Mouse (Mus musculus) myocyte (in vitro differentiated cells): Measurements from ENCODE around the gene Fktn. TPM values are rescaled to one million over a fixed set of nuclear protein-coding genes. Genes with fewer than 3 reads are reported as not detected.
"Not testable (repeated sequence)": the region's sequence is repeated elsewhere in the genome, so short reads cannot be mapped to it uniquely, and the experiment has no call there.

ENCODE experiments used
- H3K27me3 ChIP-seq: one replicate; pipeline ENCODE4 v1.6.1; 2011; ENCODE audit not compliant: control insufficient read depth, insufficient read depth, insufficient read length
- H3K36me3 ChIP-seq: one replicate; pipeline ENCODE4 v1.6.1; 2011; ENCODE audit not compliant: control insufficient read depth, insufficient read depth
- H3K4me2 ChIP-seq: one replicate; pipeline ENCODE4 v1.6.1; 2011; ENCODE audit warnings: low read depth, control low read depth
- H3K4me3 ChIP-seq: one replicate; pipeline ENCODE4 v1.5.1; 2011; ENCODE audit warnings: mild to moderate bottlenecking, control low read depth, moderate library complexity
- H3K79me2 ChIP-seq: one replicate; pipeline ENCODE4 v1.6.1; 2011; ENCODE audit not compliant: control insufficient read depth, insufficient read depth
- H3ac ChIP-seq: one replicate; pipeline ENCODE4 v1.6.1; 2011; ENCODE audit not compliant: control insufficient read depth, insufficient read length
- CEBPB ChIP-seq: IDR thresholded peaks from 2 replicates; pipeline ENCODE4 v1.6.1; 2011; ENCODE audit warnings: mild to moderate bottlenecking, moderate library complexity; ENCODE audit not compliant: poor library complexity, insufficient read depth, severe bottlenecking
- E2F4 ChIP-seq: IDR thresholded peaks from one replicate; pipeline ENCODE4 v1.6.1; 2011; ENCODE audit warnings: mild to moderate bottlenecking, control low read depth, moderate library complexity; ENCODE audit not compliant: insufficient read depth
- MAX ChIP-seq: IDR thresholded peaks from one replicate; pipeline ENCODE4 v1.6.1; 2011; ENCODE audit warnings: low read depth, mild to moderate bottlenecking, control low read depth
- MYOD1 ChIP-seq, 3 experiments: IDR thresholded peaks; one replicate each; pipeline ENCODE4 v1.6.1; 2011; ENCODE audit warnings: control low read depth in 2 of 3, low read depth in 2 of 3, mild to moderate bottlenecking in 2 of 3, moderate library complexity in 1 of 3; ENCODE audit not compliant: insufficient read length in 2 of 3, control insufficient read depth in 1 of 3
- MYOG ChIP-seq, 3 experiments: IDR thresholded peaks; one replicate each; pipeline ENCODE4 v1.6.1; 2011; ENCODE audit warnings: control low read depth in 2 of 3, low read depth in 2 of 3, mild to moderate bottlenecking in 2 of 3; ENCODE audit not compliant: insufficient read length in 2 of 3, control insufficient read depth in 1 of 3, insufficient read depth in 1 of 3
- POLR2A ChIP-seq: IDR thresholded peaks from one replicate; pipeline ENCODE4 v1.6.1; 2011; ENCODE audit warnings: low read depth, mild to moderate bottlenecking, control low read depth, moderate library complexity; ENCODE audit not compliant: insufficient read length
- POLR2AphosphoS2 ChIP-seq: IDR thresholded peaks from one replicate; pipeline ENCODE4 v1.6.1; 2011; ENCODE audit warnings: low read depth, control low read depth; ENCODE audit not compliant: insufficient read length
- REST ChIP-seq: IDR thresholded peaks from one replicate; pipeline ENCODE4 v1.6.1; 2011; ENCODE audit warnings: mild to moderate bottlenecking, control low read depth, moderate library complexity; ENCODE audit not compliant: insufficient read depth, insufficient read length
- SRF ChIP-seq: IDR thresholded peaks from one replicate; pipeline ENCODE4 v1.6.1; 2011; ENCODE audit warnings: low read depth; ENCODE audit not compliant: control insufficient read depth, insufficient read length
- TCF12 ChIP-seq: IDR thresholded peaks from one replicate; pipeline ENCODE4 v1.6.1; 2011; ENCODE audit warnings: mild to moderate bottlenecking, control low read depth; ENCODE audit not compliant: poor library complexity, insufficient read depth, severe bottlenecking
- TCF3 ChIP-seq: IDR thresholded peaks from one replicate; pipeline ENCODE4 v1.6.1; 2011; ENCODE audit warnings: low read depth, control low read depth; ENCODE audit not compliant: insufficient read length
- USF1 ChIP-seq: IDR thresholded peaks from one replicate; pipeline ENCODE4 v1.6.1; 2011; ENCODE audit warnings: low read depth, mild to moderate bottlenecking, control low read depth, moderate library complexity
- polyA plus RNA-seq: library from polyadenylated mRNA; unstranded; fragments of >200 nt; fragmentation: generic; extraction: Trizol; gene quantifications from one replicate; pipeline ENCODE4 v1.2.1, GENCODE M21; 2012; ENCODE audit warnings: missing spikeins

The Fktn gene
- polyA plus RNA-seq, 1 experiment, result 2.9 TPM

- no peak overlapping the region for H3ac ChIP-seq
- no peak overlapping the region for H3K4me2 ChIP-seq
- H3K36me3 ChIP-seq, result peaks cover 5% of the 10 kb centered on the region
- H3K27me3 ChIP-seq, result no peaks in the 10 kb centered on the region
- no peak overlapping the region for H3K4me3 ChIP-seq
- peaks cover 20% of the 10 kb centered on the region for H3K79me2 ChIP-seq
- TF ChIP-seq SRF, result no peak
- TF ChIP-seq MYOG (IDR thresholded peaks at IDR 0.05; ENCODE audit: control insufficient read depth in 1 of 3, insufficient read depth in 1 of 3, insufficient read length in 2 of 3, low read depth in 2 of 3), result no peak
- no peak for TF ChIP-seq POLR2AphosphoS2
- no peak for TF ChIP-seq E2F4
- no peak for TF ChIP-seq MYOD1 (IDR thresholded peaks at IDR 0.05; ENCODE audit: control insufficient read depth in 1 of 3, insufficient read length in 2 of 3, low read depth in 2 of 3)
- no peak for TF ChIP-seq TCF3
- TF ChIP-seq TCF12, result no peak
- TF ChIP-seq CEBPB, result no peak
- TF ChIP-seq MAX, result no peak
- no peak for TF ChIP-seq USF1
- no peak for TF ChIP-seq REST
- TF ChIP-seq POLR2A, result no peak
Measured at GRCm38 (mm10) chr4:53718261-53718660, 4.5 kb downstream of the Fktn start.

- H3K36me3 ChIP-seq, result peaks cover 8% of the 10 kb centered on the region
- H3K79me2 ChIP-seq, result no peaks in the 10 kb centered on the region
- TF ChIP-seq TCF3 (no peak), MYOG (IDR thresholded peaks at IDR 0.05; ENCODE audit: control insufficient read depth in 1 of 3, insufficient read depth in 1 of 3, insufficient read length in 2 of 3, low read depth in 2 of 3) (no peak), E2F4 (no peak), POLR2AphosphoS2 (no peak), MAX (no peak), POLR2A (no peak)
- H3ac ChIP-seq, result no peak overlapping the region
- no peak overlapping the region for H3K4me3 ChIP-seq
- no peaks in the 10 kb centered on the region for H3K27me3 ChIP-seq
- no peak overlapping the region for H3K4me2 ChIP-seq
Measured at GRCm38 (mm10) chr4:53722506-53722905, 8.7 kb downstream of the Fktn start.

GRCm38 (mm10) chr4:53726100-53726499 is 12.3 kb downstream of the Fktn start:
- H3K4me3 ChIP-seq, H3K27me3 ChIP-seq, H3K4me2 ChIP-seq, H3ac ChIP-seq, H3K79me2 ChIP-seq: not testable (repeated sequence)
- peaks cover 11% of the 10 kb centered on the region for H3K36me3 ChIP-seq

GRCm38 (mm10) chr4:53728121-53728520 is 14.3 kb downstream of the Fktn start:
- Histone ChIP-seq H3ac (no peak overlapping the region), H3K4me2 (no peak overlapping the region), H3K4me3 (no peak overlapping the region), H3K79me2 (no peaks in the 10 kb centered on the region), H3K36me3 (peaks cover 14% of the 10 kb centered on the region), H3K27me3 (no peaks in the 10 kb centered on the region)
- TF ChIP-seq MYOG (IDR thresholded peaks at IDR 0.05; ENCODE audit: control insufficient read depth in 1 of 3, insufficient read depth in 1 of 3, insufficient read length in 2 of 3, low read depth in 2 of 3) (no peak), POLR2A (no peak), MYOD1 (IDR thresholded peaks at IDR 0.05; ENCODE audit: control insufficient read depth in 1 of 3, insufficient read length in 2 of 3, low read depth in 2 of 3) (peak in 1 of 3 experiments; percentile 24), MAX (no peak), USF1 (no peak), SRF (no peak), CEBPB (no peak)

GRCm38 (mm10) chr4:53738956-53739616 is 25.3 kb downstream of the Fktn start:
- H3ac ChIP-seq, result no peak overlapping the region
- H3K4me3 ChIP-seq, result no peak overlapping the region
- no peaks in the 10 kb centered on the region for H3K79me2 ChIP-seq
- H3K27me3 ChIP-seq, result no peaks in the 10 kb centered on the region
- no peak overlapping the region for H3K4me2 ChIP-seq
- TF ChIP-seq TCF12, result no peak
- TF ChIP-seq POLR2A, result no peak
- TF ChIP-seq USF1, result no peak
- TF ChIP-seq POLR2AphosphoS2, result no peak
- TF ChIP-seq MAX, result no peak
- TF ChIP-seq SRF, result no peak
- no peak for TF ChIP-seq MYOD1 (IDR thresholded peaks at IDR 0.05; ENCODE audit: control insufficient read depth in 1 of 3, insufficient read length in 2 of 3, low read depth in 2 of 3)
- no peak for TF ChIP-seq MYOG (IDR thresholded peaks at IDR 0.05; ENCODE audit: control insufficient read depth in 1 of 3, insufficient read depth in 1 of 3, insufficient read length in 2 of 3, low read depth in 2 of 3)
- TF ChIP-seq E2F4, result no peak
- H3K36me3 ChIP-seq, result peaks cover 31% of the 10 kb centered on the region
